Mouse (Mus musculus): ENCODE measurements around the gene Patz1.

Patz1 gene

DNA sequence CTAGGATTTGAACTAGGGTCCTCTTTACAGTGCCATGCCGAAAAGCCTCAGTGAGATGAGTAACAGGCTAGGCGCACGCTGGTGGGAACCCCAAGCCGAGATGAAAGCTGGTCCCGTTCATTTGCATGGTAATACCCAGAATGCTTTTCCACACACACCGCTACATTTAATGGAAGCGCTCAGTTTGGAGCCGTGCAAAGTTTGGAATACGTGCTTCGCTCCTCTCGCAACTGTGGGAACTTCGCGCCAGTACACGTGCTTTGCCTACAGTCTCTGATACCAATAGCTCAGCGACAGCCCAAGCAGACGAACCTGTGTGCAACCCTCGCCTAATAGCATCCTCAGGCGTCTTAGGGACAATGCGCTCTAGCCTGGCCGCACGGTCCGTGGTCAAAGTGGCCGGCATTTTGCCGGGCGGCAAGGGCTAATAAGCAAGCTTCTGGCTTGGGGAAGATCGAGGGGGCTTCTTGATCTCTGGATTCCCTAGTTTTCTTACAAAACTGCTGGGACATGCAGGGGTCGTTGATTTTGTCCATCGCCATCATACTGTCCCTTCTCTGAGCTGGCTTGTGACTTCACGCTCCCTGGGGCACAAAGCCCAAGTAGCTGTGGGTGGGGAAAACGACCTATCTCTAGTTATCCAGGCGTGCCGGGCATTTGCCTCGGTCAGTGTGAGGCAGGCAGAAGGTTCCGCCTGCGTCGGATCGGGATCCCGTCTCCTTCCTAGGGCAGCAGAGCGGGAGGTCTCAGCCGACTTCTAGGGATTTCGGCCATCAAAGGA, at the start of gene Patz1:
Gene Patz1, plus strand, starts transcription at position 354 of the 781 bp plus-strand sequence.
- DNase-seq: peak; percentile 39

DNA sequence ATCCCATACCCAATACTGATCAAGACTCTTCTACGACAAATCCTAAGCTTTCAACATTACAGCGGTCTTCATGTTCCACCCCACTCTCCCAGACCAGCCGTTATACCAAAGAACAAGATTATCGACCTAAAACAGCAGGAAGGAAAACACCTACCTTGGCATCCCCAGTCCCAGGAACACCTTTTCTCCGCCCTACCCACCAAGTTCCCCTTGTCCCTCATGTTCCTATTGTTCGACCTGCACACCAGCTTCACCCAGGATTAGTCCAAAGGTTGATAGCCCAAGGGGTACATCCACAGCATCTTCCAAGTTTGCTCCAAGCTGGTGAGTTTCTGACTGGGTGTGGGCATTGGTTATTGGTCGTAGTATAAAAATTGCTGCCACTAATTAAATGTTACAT, 46.3 kb upstream of the Patz1 start:
- no peak for DNase-seq

DNA sequence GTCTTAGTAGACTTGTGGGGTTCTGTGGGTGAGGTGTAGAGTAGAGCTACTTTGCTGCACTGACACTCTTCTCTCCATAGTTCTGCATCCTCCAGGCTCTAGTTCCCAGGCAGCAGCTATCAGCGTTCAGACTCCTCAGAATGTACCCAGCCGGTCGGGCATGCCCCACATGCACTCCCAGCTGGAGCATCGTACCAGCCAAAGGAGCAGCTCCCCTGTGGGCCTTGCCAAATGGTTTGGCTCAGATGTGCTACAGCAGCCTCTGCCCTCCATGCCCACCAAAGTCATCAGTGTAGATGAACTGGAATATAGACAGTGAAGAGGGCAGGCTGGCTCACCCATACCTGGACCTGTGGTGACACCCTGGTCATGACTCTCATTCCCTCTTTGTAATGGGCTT, 44.9 kb upstream of the Patz1 start:
- DNase-seq: no peak

DNA sequence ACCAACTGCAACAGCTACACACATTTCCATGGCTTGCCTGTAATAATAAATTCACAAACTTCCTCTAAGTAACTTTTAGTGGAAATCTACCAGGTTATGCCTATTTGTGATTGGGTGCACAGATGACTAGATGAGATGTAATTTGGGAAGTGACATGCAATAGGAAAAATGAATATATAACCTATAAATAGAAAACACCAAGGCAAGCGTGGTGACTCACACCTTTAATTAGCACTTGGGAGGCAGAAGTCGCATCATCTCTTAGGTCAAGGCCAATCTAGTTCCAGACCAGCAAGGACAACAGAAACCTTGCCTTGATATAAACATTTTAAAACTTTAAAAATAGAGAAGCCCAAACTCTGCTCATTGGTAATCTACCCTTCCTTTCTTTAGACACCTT, 41.3 kb upstream of the Patz1 start:
- no peak for DNase-seq

DNA sequence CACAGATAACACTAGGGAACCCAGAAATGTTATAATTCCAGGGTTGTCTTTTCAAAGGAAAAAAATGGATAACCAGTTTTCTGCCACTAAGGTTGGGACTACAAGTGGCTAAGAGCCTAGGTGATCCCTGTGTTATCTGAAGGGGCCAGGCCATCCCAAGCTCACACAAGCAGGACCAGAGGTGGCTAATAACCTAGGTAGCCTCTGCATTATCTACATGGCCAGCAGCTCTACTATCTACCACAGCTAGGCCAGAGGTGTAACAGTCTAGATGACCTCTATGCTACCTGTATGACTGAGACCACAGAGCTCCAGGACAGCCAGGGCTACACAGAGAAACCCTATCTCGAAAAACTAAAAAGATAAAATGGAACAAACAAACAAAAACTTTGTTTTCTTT, 29.1 kb upstream of the Patz1 start:
- no peak for DNase-seq

DNA sequence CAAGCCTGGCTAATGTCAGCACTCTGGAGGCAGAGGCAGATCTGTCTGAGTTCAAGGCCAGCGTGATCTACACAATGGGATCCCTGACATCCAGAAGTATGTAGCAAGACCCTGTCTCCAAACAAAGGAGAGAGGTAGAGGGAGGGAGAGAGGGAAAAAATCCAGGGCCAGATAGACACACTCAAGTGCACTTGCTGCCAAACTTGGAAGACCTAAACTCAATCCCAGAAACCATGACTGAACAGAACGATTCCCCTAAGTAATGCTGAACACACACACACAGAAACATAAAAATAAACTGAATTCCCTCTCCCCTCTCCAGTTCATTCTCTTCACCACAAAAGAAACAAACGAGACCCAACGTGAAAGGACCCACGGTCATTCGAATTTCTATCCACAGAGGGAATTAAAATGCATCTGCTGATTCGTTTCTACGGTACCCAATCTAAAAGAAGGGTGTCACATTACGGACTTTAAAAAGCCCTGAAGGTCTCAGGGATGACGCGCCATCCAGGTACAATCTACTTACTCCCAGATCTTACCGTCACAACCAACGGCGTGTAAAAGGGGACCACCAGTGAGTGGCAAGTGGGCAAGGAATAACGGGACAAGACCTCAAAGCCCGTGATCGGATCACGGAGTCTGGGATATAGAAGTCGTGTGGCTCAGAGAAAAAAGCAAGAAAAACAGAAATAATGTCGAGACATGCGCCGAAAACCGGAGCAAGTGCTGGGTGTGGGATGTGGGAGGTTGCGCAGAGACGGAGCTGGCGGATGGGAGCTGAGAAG, 23.2 kb upstream of the Patz1 start:
- no peak for DNase-seq

DNA sequence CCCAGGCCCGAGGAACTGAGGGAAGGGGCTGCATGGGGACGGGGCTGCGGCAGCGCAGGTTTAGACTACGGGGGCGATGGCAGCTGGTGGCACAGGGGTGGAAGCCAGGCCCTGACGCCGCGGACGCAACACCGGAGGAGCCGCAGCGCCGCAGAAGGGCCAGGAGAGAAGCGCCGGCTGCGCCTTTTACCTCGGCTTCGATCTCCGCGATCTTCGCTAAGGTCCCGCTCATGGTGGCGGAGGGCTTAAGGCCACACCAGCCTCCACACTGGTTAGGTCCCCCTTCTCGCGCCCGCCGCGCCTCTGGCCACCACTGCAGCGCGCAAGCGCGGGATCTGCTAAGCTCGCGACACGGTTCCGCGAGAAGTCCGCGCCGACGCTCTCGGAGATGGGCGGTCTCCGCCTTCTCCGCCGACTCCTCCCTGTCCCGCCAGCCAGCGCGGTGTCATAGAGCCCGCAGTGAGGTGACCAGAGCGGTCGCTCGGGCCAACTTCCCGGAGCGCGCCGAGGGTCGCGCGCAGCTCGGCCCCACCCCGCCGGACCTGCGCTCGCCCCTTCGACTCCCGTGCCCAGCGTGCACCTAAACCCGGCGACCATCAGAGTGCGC, 22.5 kb upstream of the Patz1 start, which contains the start of gene Drg1:
Gene Drg1, minus strand, starts transcription at position 337 of the 607 bp plus-strand sequence.
- peak; percentile 95 for DNase-seq

DNA sequence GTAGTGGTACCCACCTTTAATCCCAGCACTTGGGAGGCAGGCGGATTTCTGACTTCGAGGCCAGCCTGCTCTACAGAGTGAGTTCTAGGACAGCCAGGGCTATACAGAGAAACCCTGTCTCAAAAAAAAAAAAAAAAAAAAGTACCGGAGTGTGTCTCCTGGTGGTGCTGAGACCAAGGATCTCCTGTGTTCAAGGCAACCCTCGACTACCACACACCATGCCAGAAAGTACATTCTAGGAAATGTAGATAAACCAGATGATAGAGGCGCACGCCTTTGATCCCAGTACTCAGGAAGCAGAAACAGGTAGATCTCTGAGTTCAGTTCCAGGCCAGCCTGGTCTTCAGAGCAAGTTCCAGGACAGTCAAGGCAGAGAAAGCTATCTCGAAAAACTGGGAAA, 21.5 kb upstream of the Patz1 start:
- DNase-seq: no peak

DNA sequence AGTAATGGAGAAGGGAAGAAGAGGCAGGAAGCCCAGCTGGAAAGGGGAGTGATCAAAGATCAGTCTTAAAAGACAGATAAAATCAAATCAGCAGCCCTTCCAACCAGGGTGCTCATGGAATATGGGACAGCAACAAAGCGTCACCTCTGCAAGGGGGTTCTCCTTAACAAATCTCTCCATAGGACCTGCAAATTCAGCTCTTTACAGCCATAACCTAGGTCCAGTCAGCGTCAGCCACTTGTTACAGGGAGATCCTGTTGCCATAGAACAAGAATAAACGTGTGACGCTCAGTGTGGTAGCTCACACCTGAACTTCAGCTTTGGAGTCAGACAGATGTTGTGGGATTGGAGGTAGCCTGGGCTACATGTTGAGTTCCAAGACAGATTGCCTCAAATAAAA, 19.4 kb upstream of the Patz1 start:
- DNase-seq: no peak

DNA sequence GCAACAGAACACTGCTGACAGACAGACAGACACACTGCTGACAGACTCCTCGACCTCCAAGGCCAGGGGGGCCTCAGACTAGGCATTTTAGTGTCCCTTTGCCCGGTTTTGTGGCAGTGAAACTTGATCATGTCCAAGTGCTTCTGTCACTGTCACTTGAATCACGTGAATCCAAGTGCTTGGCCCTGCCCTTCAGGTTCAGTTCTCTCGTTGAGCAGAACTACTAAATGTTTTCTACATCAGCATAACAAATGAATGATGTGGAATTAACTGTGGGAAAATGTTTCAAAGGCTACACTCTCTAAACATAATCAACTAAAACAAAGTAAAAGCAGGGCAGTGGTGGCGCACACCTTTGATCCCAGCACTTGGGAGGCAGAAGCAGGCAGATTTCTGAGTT, 10.3 kb upstream of the Patz1 start:
- no peak for DNase-seq

DNA sequence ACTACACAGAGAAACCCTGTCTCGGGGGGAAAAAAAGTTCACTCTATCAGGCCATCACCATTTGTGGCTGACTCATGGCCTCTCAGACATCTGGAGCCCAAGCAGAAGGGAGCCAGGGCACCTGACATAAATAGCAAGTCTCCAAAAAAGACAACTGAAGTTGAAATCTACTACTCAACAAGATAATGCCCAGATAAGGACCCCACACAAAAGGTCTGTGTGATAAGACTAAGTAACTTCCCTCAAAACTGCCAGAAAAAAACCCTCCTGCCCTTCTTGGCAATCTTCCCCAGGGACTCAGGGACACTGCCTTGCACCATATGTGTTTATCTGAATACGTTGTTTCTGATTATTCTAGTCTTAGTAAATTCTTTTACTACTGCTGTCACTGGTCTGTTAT, 8.9 kb upstream of the Patz1 start:
- DNase-seq: no peak

DNA sequence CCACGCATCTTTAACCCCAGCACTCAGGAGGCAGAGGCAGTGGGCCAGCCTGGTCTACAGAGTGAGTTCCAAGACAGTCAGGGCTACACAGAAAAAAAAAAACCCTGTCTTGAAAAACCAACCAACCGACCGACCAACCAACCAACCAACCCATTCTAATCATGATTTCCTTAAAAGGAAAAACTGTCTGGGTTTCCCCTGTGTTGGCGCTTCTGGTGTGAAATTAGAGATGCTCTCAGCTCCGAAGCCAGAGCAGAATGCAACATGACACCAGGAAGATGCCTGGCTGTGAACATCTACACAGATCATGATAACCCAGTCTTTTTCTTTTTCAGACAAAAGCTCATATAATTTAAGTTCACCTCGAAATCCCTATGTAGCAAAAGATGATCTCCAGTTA, 5.8 kb upstream of the Patz1 start:
- DNase-seq: no peak

DNA sequence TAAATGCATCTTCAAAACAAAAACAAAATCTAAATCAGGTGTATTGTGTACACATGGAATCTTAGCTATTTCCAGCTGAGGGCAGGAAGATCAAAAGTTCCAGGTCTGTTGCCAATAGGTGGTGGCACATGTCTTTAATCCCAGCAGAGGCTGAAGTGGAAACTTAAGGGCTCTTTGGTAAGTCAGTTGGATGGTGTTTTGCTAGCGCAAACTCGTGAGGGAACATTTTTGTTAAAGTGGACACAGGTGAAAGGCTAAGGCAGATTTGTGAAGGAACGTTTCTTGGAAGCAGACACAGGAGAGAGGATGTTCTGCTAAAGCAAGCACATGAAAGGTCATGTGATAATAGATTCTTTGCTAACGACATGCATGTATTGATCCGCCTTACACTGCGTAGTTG, 5.0 kb upstream of the Patz1 start:
- no peak for DNase-seq

DNA sequence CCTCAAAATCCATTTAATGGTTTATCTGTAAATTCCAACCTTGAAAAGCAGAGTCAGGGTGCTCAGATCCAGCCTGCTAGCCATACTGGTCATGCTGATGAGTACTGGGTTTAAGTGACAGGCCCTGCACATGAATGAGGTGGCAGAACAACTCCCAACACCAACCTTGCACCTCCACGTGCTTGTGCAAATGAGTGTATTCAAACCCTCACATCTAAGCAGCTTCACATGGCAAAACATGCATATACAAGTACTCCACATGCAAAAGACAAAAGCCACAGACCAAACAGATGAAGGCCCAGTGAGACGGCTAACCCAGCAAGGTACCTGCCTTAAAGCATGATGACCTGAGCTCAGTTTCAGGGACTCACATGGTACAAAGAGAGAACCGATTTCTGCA, 2.7 kb upstream of the Patz1 start:
- no peak for DNase-seq

DNA sequence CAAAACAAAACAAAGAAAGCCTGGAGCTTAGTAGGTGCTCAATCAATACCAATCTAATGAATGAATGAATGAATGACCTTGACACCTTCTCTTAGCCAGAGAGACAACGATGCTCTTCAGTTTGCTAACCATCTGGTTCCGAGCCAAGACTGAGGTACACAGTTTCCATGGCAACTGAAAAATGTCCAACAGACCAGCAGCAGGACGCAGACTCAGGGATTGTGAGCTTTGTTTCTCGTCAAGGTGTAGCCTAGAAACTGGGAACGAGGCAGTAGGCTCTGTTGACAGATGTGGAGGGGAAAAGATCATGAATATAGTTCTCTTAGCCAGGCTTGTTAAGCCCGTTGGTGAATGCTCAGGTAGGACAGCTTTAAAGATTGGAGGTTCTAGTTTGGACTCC, 1.5 kb upstream of the Patz1 start:
- DNase-seq: no peak

DNA sequence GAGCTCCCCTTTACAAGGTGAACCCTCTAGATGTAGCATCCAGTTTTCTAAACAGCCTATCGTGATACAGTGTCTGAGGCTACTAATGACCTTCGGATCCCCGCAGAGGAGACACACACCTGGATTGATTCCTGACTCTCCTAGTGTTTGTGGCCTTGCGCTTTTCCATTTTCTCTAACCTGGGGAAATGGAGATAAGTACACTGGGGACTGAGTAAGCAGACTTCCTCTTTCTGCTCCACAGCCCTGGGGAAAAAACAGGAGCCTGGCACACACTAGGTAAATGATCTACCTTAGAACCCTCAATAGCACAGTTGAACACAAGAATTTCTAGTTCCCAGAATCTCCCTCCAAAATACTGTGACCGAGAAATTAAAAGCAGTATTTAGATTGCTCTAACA, 753 bp upstream of the Patz1 start:
- DNase-seq: no peak

DNA sequence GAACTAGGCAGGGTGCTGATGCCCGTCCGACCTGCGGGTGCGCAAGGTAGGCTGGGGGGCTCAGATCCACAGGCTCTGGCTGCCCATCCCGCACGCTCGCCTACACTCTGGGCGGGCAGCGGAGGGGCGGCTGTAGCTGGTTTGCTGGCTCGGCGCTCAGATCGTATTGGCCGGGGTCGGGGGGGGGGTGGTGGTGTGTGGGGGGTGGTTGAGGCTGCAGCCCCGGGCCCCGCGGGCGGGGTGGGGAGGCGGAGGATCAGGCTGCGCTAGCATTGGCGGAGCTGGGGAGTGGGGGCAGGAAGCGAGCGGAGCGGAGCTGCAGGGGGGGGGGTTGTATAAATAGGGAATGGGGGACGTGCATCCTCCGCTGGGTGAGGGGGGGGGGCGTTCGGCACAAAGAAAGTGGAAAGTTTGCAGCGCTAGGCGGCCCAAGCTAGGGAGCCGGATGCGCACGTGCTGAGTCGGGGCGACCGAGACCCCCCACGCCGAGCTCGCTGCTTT, 678 bp downstream of the Patz1 start:
- DNase-seq: peak; percentile 72

DNA sequence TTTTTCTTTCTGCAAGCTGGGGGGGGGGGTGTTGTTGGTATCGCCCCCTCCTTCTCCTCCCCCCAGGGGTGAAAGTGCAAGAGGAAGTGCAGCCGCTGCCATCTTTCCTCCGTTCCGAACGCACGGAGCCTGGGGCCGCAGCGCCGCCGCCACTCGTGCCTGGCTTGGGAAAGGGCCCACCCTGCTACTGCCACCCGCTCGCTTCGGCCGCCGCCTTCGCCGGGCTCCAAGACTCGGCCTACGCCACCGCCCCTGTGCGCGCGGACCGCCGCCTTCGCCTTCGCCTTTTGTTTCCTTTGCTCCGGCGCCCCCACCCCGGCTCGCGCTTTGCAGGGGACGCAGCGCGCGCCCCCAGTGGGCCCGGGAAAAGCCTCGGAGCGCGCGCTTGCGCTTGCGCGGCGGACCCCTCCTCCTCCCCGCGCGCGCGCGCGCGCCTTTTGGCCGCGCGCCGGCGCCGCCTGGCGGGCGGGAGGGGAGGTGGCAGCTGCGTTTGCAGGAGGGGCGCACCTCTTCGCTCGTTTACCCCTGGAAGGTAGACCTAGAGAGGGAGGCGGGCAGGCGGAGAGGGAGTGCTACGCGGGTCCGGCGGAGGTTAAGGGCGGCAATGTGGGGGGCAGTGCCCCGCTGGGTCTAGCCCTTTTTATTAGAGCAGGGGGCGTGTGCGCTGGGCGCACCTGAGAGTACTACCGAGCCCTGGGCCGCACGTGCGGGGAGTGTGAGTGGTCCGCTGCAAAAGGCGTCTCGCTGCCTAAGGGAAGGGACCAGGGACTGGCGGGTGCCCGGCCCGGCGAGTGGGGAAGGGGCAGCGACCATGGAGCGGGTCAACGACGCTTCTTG, 1.3 kb downstream of the Patz1 start:
- peak; percentile 84 for DNase-seq

DNA sequence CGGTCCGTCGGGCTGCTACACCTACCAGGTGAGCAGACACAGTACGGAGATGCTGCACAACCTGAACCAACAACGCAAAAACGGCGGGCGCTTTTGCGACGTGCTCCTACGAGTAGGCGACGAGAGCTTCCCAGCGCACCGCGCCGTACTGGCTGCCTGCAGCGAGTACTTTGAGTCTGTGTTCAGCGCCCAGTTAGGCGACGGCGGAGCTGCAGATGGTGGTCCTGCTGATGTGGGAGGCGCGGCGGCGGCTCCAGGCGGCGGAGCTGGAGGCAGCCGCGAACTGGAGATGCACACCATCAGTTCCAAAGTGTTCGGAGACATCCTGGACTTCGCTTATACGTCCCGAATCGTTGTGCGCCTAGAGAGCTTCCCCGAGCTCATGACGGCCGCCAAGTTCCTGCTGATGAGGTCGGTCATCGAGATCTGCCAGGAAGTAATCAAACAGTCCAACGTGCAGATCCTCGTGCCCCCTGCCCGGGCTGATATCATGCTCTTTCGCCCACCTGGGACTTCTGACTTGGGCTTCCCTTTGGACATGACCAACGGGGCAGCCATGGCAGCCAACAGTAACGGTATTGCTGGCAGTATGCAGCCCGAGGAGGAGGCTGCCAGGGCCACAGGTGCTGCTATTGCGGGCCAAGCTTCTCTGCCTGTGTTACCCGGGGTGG, 2.1 kb downstream of the Patz1 start:
- peak; percentile 74 for DNase-seq

DNA sequence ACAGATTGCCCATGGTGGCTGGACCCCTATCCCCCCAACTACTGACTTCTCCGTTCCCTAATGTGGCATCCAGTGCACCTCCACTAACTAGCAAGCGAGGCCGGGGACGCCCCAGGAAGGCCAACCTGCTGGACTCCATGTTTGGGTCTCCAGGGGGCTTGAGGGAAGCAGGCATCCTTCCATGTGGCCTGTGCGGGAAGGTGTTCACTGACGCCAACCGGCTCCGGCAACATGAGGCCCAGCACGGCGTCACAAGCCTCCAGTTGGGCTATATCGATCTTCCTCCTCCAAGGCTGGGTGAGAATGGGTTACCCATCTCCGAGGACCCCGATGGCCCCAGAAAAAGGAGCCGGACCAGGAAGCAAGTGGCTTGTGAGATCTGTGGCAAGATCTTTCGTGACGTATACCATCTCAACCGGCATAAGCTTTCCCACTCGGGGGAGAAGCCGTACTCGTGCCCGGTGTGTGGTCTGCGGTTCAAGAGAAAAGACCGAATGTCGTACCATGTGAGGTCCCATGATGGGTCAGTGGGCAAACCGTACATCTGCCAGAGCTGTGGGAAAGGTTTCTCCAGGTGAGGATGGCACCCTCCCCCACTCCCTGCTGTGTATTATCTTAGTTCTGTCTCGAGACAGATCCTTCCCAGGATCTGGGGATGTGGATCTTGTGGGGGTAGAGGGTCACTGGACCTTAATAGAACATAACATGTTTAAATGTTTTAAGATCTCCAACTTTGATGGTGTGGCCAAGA, 2.8 kb downstream of the Patz1 start:
- DNase-seq: no peak

DNA sequence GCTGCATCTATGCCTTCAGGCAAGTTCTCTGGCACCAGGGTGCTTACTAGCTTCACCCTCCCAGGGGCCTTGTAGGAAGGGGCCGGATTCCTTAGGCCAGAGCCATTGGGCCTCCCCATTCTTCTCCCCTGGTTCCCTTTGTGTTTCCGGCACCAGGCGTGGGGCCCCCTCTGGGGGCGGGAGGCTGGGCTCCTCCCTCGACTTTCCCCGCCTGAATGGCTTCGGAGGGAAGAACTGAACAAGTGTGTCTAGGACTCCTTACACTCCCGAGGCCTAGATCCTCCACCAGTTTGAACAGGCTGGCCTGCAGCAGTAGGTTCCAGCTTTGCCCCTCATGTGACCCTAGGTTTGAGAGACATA, 3.4 kb downstream of the Patz1 start:
- peak; percentile 40 for DNase-seq

Measured in right cerebral cortex, adult 18-20 months (tissue).